Mouse (Mus musculus) liver, adult 2 months (tissue): ENCODE data around the gene Gchfr.

ENCODE experiments used
- CTCF ChIP-seq: fragments of 200-500 bp; IDR thresholded peaks from 2 replicates; pipeline ENCODE4 v1.5.1; 2011; ENCODE audit warnings: low read depth, low read length, control low read depth
- POLR2A ChIP-seq: fragments of 200-500 bp; IDR thresholded peaks from 2 replicates; pipeline ENCODE4 v1.6.1; 2011; ENCODE audit warnings: low read length, control low read depth; ENCODE audit not compliant: insufficient read depth; ENCODE audit errors: extremely low read depth

GRCm38 (mm10) chr2:119146435-119146834, 21.1 kb upstream of the Gchfr start:
- TF ChIP-seq POLR2A (no peak), CTCF (no peak)
